Mouse (Mus musculus) naive thymus-derived CD4-positive, alpha-beta T cell, adult 5 months (primary cell): Measurements from ENCODE around the gene Gm28036. TPM values are rescaled to one million over a fixed set of nuclear protein-coding genes. Genes with fewer than 3 reads are reported as not detected.

Experiments
- polyA plus RNA-seq: library from polyadenylated mRNA; unstranded; fragments of 100-300 nt; shearing (Covaris generic); gene quantifications from one replicate; pipeline ENCODE4 v1.2.1, GENCODE M21; 2017

The Gm28036 gene
- 24.9 TPM for polyA plus RNA-seq

GRCm38 (mm10) chr2:156126992-156127391 is at the start of gene Gm28036:
TSS of gene Gm28036 (minus strand) at chr2:156127092.

GRCm38 (mm10) chr2:156143953-156144724 is 17.2 kb upstream of the Gm28036 start, which contains the start of the genes Romo1 and Nfs1:
TSS of gene Romo1 (plus strand) at chr2:156144039.
TSS of gene Nfs1 (minus strand) at chr2:156144186.

GRCm38 (mm10) chr2:156111358-156112079 is 15.4 kb downstream of the Gm28036 start, which contains the start of the genes Cpne1 and Rbm12:
TSS of gene Cpne1 (minus strand) at chr2:156111965.
TSS of gene Rbm12 (minus strand) at chr2:156111978.

GRCm38 (mm10) chr2:156065099-156066041 is 61.5 kb downstream of the Gm28036 start, which contains the start of gene Spag4:
TSS of gene Spag4 (plus strand) at chr2:156065175.

GRCm38 (mm10) chr2:156052816-156053215 is 74.1 kb downstream of the Gm28036 start, which contains the start of gene Fer1l4:
TSS of gene Fer1l4 (minus strand) at chr2:156052947.

Other genes starting within 250 kb of the Gm28036 start
- 45.5 TPM for gene Uqcc1, start 196.8 kb downstream of the Gm28036 start, polyA plus RNA-seq
- gene Gm15557, start 186.4 kb downstream of the Gm28036 start, polyA plus RNA-seq, result not detected
- not detected for gene Gdf5, start 181.7 kb downstream of the Gm28036 start, polyA plus RNA-seq
- gene Cep250, start 170.6 kb downstream of the Gm28036 start, polyA plus RNA-seq, result 19.3 TPM
- gene 6430550D23Rik, start 119.1 kb downstream of the Gm28036 start, polyA plus RNA-seq, result 2.7 TPM
- gene Ergic3, start 119.0 kb downstream of the Gm28036 start, polyA plus RNA-seq, result 78.5 TPM
- gene Fer1l4, start 74.1 kb downstream of the Gm28036 start, polyA plus RNA-seq, result not detected
- gene Spag4, start 61.9 kb downstream of the Gm28036 start, polyA plus RNA-seq, result 3.5 TPM
- gene Cpne1, start 15.1 kb downstream of the Gm28036 start, polyA plus RNA-seq, result 64.8 TPM
- 54.4 TPM for gene Rbm12, start 15.1 kb downstream of the Gm28036 start, polyA plus RNA-seq
- 119 TPM for gene Romo1, start 16.9 kb upstream of the Gm28036 start, polyA plus RNA-seq
- 38.9 TPM for gene Nfs1, start 17.1 kb upstream of the Gm28036 start, polyA plus RNA-seq
- 1,761 TPM for gene Rbm39, start 53.1 kb upstream of the Gm28036 start, polyA plus RNA-seq
- 97.4 TPM for gene Phf20, start 69.4 kb upstream of the Gm28036 start, polyA plus RNA-seq
- 4.4 TPM for gene Cnbd2, start 185.2 kb upstream of the Gm28036 start, polyA plus RNA-seq
- gene Scand1, start 185.6 kb upstream of the Gm28036 start, polyA plus RNA-seq, result 97.1 TPM